9 mouse cellular contexts compared by ENCODE assay signal in genomic region chr5:31603766-31604165, GRCm38 (mm10).
"Had no signal": no experiment of that assay in that cellular context is flagged by ENCODE, and none has a peak within 500 bp of the region (broad histone marks: within the 10 kb centered on the region; RNA-seq: fewer than 3 reads in every experiment).

No protein-coding gene starts in this region.

- DNase-seq: lung, adult 2 months; lung, postnatal 14 days; lung, postnatal 36 days; right cerebral cortex, postnatal 25 days; right cerebral cortex, postnatal 4 days; spleen, adult 18-20 months; thymus, adult 18-20 months; thymus, postnatal 14 days; thymus, postnatal 36 days had no signal
